Mouse (Mus musculus): Measurements from ENCODE around the gene Tef.

GRCm38 (mm10) chr15:81845724-81846123, 43.5 kb downstream of the Tef start:
- TF ChIP-seq CTCF (IDR thresholded peaks at IDR 0.05), result no peak
- no peak for TF ChIP-seq EP300 (IDR thresholded peaks at IDR 0.05)

All from lung, postnatal 0 days (tissue).